ENCODE assay signal across 12 mouse cellular contexts in genomic region chr8:11473072-11473471, GRCm38 (mm10). TPM values are rescaled to one million over a fixed set of nuclear protein-coding genes. Genes with fewer than 3 reads are reported as not detected.
DNase-seq lines count a peak whose midpoint lies in the region; ATAC-seq lines count a peak whose summit lies in the region.
"Had no signal": no experiment of that assay in that cellular context is flagged by ENCODE, and none has a peak within 500 bp of the region (broad histone marks: within the 10 kb centered on the region; RNA-seq: fewer than 3 reads in every experiment).

No protein-coding gene starts in this region.

- H3K4me3 ChIP-seq in intestine, embryonic 16.5 days (ENCODE audit: low read length): 0 out of 2 replicates have a peak overlapping the region, but pooled peaks have one; percentile 3
- H3K4me3 ChIP-seq: embryonic facial prominence, embryonic 15.5 days; hindbrain, embryonic 13.5 days; limb, embryonic 13.5 days had no signal

- peak; percentile 87 for ATAC-seq in intestine, embryonic 16.5 days

- H3K36me3 ChIP-seq in intestine, embryonic 16.5 days (ENCODE audit: control insufficient read depth, insufficient read depth, low read length): no peaks in the 10 kb centered on the region
- H3K36me3 ChIP-seq: embryonic facial prominence, embryonic 15.5 days; hindbrain, embryonic 13.5 days; limb, embryonic 13.5 days had no signal

- no peaks in the 10 kb centered on the region for H3K27me3 ChIP-seq in intestine, embryonic 16.5 days (replicated peaks; ENCODE audit: control insufficient read depth, insufficient read depth, low read length)

- H3K4me1 ChIP-seq in intestine, embryonic 16.5 days (ENCODE audit: control insufficient read depth, insufficient read depth, low read length): peaks cover 29% of the 10 kb centered on the region

- peak overlapping the region; percentile 41; the same call in 1 of the 2 replicates for H3K9ac ChIP-seq in intestine, embryonic 16.5 days (ENCODE audit: low read depth, low read length)
- H3K9ac ChIP-seq: embryonic facial prominence, embryonic 15.5 days; hindbrain, embryonic 13.5 days; limb, embryonic 13.5 days had no signal

- peak overlapping the region; percentile 18; the same call in 1 of the 2 replicates for H3K4me2 ChIP-seq in intestine, embryonic 16.5 days (ENCODE audit: low read depth, low read length)
- H3K4me2 ChIP-seq: embryonic facial prominence, embryonic 15.5 days; hindbrain, embryonic 13.5 days; limb, embryonic 13.5 days had no signal

- peak overlapping the region; percentile 90 for H3K27ac ChIP-seq in intestine, embryonic 16.5 days (ENCODE audit: low read length)
- H3K27ac ChIP-seq: embryonic facial prominence, embryonic 15.5 days; hindbrain, embryonic 13.5 days; limb, embryonic 13.5 days had no signal

- no peaks in the 10 kb centered on the region for H3K9me3 ChIP-seq in intestine, embryonic 16.5 days (ENCODE audit: control insufficient read depth, low read length)
- H3K9me3 ChIP-seq: embryonic facial prominence, embryonic 15.5 days; hindbrain, embryonic 13.5 days; limb, embryonic 13.5 days had no signal

- 30% methylated on average over 4 of the region's 4 CpGs for WGBS in intestine, embryonic 16.5 days

- peak; percentile 45 for DNase-seq in embryo, embryonic 10.5 days (ENCODE audit: low spot score)
- no peak for DNase-seq in embryo, embryonic 11 days
- peak; percentile 46 for DNase-seq in liver
- DNase-seq in lung, postnatal 36 days: peak; percentile 77
- no peak for DNase-seq in gastrocnemius, adult 18-20 months (ENCODE audit: low spot score)
- no peak for DNase-seq in frontal cortex, postnatal 36 days (ENCODE audit: low spot score in 2 of 2)
- DNase-seq in urinary bladder, adult 18-20 months (ENCODE audit: low spot score in 2 of 2): no peak

RNA-seq across cellular contexts. Expression of gene Rab20, which starts 5.4 kb away (rescaled TPM):
- polyA plus RNA-seq in intestine, embryonic 16.5 days (2015; fragmentation: Nextera tagmentation; extraction: Ambion mirVana): 25.5 and 27.6 TPM in 2 replicates
- 1 to 10 TPM; 2.5 to 4.6 TPM for total RNA-seq in gastrocnemius, adult 18-20 months (2021)
- polyA plus RNA-seq: neural tube, embryonic 14.5 days had no signal

RNA-seq across cellular contexts. Expression of gene Naxd, which starts 24.2 kb away (rescaled TPM):
- polyA plus RNA-seq in intestine, embryonic 16.5 days (2015; fragmentation: Nextera tagmentation; extraction: Ambion mirVana): 96.8 and 105 TPM in 2 replicates
- 10 to 100 TPM; 25.4 to 26.0 TPM for total RNA-seq in gastrocnemius, adult 18-20 months (2021)

Comparison
In these comparisons a context has a peak if more than half of its experiments do, and no peak if none do; other contexts are left out.
1. DNase-seq: peak in embryo, embryonic 10.5 days (single experiment), liver (single experiment) and lung, postnatal 36 days (single experiment); none in embryo, embryonic 11 days (single experiment), gastrocnemius, adult 18-20 months (single experiment), frontal cortex, postnatal 36 days (0 of 2) and urinary bladder, adult 18-20 months (0 of 2).